Mouse (Mus musculus) intestine, postnatal 0 days (tissue): ENCODE measurements around the gene Ovol3. TPM values are rescaled to one million over a fixed set of nuclear protein-coding genes. Genes with fewer than 3 reads are reported as not detected.

ENCODE experiments used
- ATAC-seq: fragments of 200-750 bp; cut with Nextera tagmentation; 2 replicates; pipeline ENCODE4 v1.8.0; 2017; ENCODE audit warnings: mild to moderate bottlenecking, moderate TSS enrichment, moderate library complexity
- H3K27ac ChIP-seq: fragments of 300-500 bp; sonication (generic); 2 replicates; pipeline ENCODE4 v1.5.1; 2014; ENCODE audit warnings: mild to moderate bottlenecking, low read depth, low read length, moderate library complexity
- H3K27me3 ChIP-seq: fragments of 300-500 bp; sonication (generic); replicated peaks from 2 replicates; pipeline ENCODE4 v1.6.1; 2014; ENCODE audit warnings: low read length, mixed read lengths; ENCODE audit not compliant: control insufficient read depth, insufficient read depth
- H3K36me3 ChIP-seq: fragments of 300-500 bp; sonication (generic); 2 replicates; pipeline ENCODE4 v1.6.1; 2014; ENCODE audit warnings: mild to moderate bottlenecking, moderate library complexity; ENCODE audit not compliant: control insufficient read depth, insufficient read depth
- H3K4me1 ChIP-seq: fragments of 300-500 bp; sonication (generic); replicated peaks from 2 replicates; pipeline ENCODE4 v1.6.1; 2014; ENCODE audit warnings: antibody characterized with exemption, low read length, mixed read lengths; ENCODE audit not compliant: control insufficient read depth, insufficient read depth
- H3K4me2 ChIP-seq: fragments of 300-500 bp; sonication (generic); replicated peaks from 2 replicates; pipeline ENCODE4 v1.6.1; 2014; ENCODE audit warnings: low read depth, mild to moderate bottlenecking, moderate library complexity
- H3K4me3 ChIP-seq: fragments of 300-500 bp; sonication (generic); 2 replicates; pipeline ENCODE4 v1.5.1; 2014; ENCODE audit warnings: low read depth, low read length
- H3K9ac ChIP-seq: fragments of 300-500 bp; sonication (generic); 2 replicates; pipeline ENCODE4 v1.6.1; 2014; ENCODE audit warnings: mild to moderate bottlenecking, low read depth, low read length
- H3K9me3 ChIP-seq: fragments of 300-500 bp; sonication (generic); 2 replicates; pipeline ENCODE4 v1.6.1; 2016; ENCODE audit warnings: mixed run types; ENCODE audit not compliant: control insufficient read depth
- CTCF ChIP-seq: sonication (generic); IDR thresholded peaks from 2 replicates; pipeline ENCODE4 v1.5.1; 2016; ENCODE audit warnings: low read depth, mild to moderate bottlenecking, control low read depth, antibody characterized with exemption, moderate library complexity
- WGBS: fragments of 180-500 bp; shearing (Covaris S2); extraction: QIAGEN DNeasy Blood & Tissue Kit; methylation state at CpG from one replicate; pipeline ENCODE4 v1.1.7; 2014; 5-methylcytosine and 5-hydroxymethylcytosine counted together
- polyA plus RNA-seq: library from polyadenylated mRNA; unstranded; fragments of >200 nt; fragmentation: Nextera tagmentation; extraction: Ambion mirVana; gene quantifications from 2 replicates; pipeline ENCODE4 v1.2.1, GENCODE M21; 2015

Gene Ovol3
- polyA plus RNA-seq, 1 experiment from 2014 or later: not detected

- Histone ChIP-seq H3K4me2 (peak within 1 kb of the TSS; percentile 83), H3K27ac (peak within 1 kb of the TSS; percentile 92), H3K4me3 (peak within 1 kb of the TSS; percentile 72), H3K36me3 (peaks cover 27% of the 10 kb centered on the region), H3K9me3 (no peaks in the 10 kb centered on the region), H3K9ac (peak within 1 kb of the TSS; percentile 64), H3K27me3 (no peaks in the 10 kb centered on the region), H3K4me1 (no peaks in the 10 kb centered on the region; the same call in 1 of the 2 replicates)
- no peak for TF ChIP-seq CTCF
- under 1% methylated on average over 67 of the region's 67 CpGs for WGBS
- ATAC-seq: peak; percentile 95
These were observed 3.7 kb downstream of the Ovol3 start, which contains the start of the genes Polr2i and Tbcb for GRCm38 (mm10) chr7:30231669-30232454. Gene Polr2i, plus strand, starts transcription at chr7:30231948. Gene Tbcb, minus strand, starts transcription at chr7:30232272.

DNA sequence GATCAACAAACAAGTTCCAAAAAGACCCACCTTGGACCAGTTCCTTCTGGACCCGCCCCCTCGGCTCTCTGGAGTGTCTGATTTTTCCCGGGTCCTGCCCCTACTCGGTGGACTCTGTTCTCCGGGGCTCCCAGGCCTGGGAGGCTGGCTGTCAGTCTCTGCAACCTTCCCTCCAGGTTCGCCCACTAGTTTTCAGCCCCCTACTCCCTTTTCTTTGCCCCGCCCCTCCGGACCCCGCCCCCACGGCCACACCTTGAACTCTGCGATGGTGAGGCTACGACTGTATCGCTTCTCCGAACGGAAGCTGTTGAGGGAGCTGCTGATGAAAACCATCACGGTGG lies 4.2 kb downstream of the Ovol3 start:
- Histone ChIP-seq H3K27ac (peak overlapping the region; percentile 92; the same call in 1 of the 2 replicates), H3K27me3 (no peaks in the 10 kb centered on the region), H3K9me3 (no peaks in the 10 kb centered on the region), H3K9ac (peak overlapping the region; percentile 64), H3K4me1 (no peaks in the 10 kb centered on the region; the same call in 1 of the 2 replicates), H3K36me3 (peaks cover 33% of the 10 kb centered on the region), H3K4me3 (peak overlapping the region; percentile 72), H3K4me2 (peak overlapping the region; percentile 83)
- ATAC-seq: 0 out of 2 replicates have a peak, but pooled peaks have one; percentile 2
- WGBS: under 1% methylated on average over 16 of the region's 16 CpGs
- TF ChIP-seq CTCF: no peak

DNA sequence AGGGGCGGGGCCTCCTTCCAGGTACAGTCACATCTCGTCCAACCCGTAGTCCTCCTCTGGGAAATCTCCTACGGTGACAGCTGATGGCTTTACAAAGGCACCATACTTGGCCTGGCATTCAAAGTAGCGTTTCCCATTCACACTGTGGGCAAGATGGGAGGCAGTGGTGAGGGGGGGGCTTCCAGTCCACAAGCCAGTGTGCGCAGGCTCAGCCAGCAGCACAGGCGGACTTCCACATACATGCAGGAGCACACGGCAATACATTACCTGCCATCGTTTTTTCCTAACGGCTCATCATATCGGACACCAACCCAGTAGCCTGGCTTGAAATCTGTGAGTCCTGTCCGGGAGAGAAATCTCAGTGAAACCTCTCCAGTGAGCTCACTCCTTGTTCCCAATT lies 11.3 kb downstream of the Ovol3 start:
- no peak for TF ChIP-seq CTCF
- WGBS: 96% methylated on average over 12 of the region's 12 CpGs
- H3K9me3 ChIP-seq: no peaks in the 10 kb centered on the region
- no peak overlapping the region for H3K4me3 ChIP-seq
- no peak for ATAC-seq
- peaks cover 45% of the 10 kb centered on the region for H3K36me3 ChIP-seq
- no peak overlapping the region for H3K9ac ChIP-seq
- no peak overlapping the region for H3K27ac ChIP-seq
- no peak overlapping the region for H3K4me2 ChIP-seq
- H3K4me1 ChIP-seq: 0 out of 2 replicates have a peak, but pooled peaks cover 6% of the 10 kb centered on the region
- no peaks in the 10 kb centered on the region for H3K27me3 ChIP-seq

GRCm38 (mm10) chr7:30222205-30222604 lies 13.3 kb downstream of the Ovol3 start:
- Histone ChIP-seq H3K9me3 (no peaks in the 10 kb centered on the region), H3K4me2 (no peak overlapping the region), H3K4me1 (0 out of 2 replicates have a peak, but pooled peaks cover 6% of the 10 kb centered on the region), H3K9ac (no peak overlapping the region), H3K4me3 (no peak overlapping the region), H3K27me3 (no peaks in the 10 kb centered on the region), H3K36me3 (peaks cover 34% of the 10 kb centered on the region), H3K27ac (no peak overlapping the region)
- no peak for ATAC-seq
- TF ChIP-seq CTCF: no peak
- 90% methylated on average over 5 of the region's 5 CpGs for WGBS

DNA sequence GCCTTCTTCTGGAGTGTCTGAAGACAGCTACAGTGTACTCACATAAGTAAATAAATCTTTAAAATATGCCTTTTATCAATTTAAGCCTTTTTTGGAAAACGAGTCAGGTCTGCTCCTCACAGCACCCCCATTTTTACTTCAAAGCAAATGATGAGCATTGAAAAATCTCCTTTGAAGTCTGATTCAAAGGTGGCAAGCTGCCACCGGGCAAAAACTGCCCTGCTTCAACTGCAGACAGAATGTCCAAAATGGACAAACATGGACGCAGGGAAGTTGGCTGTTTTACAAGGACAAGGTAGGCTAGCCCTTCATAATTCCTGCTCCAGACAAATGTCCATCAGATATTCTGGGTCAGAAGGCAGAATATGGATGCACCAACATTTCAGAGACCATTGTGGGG lies 14.1 kb downstream of the Ovol3 start:
- Histone ChIP-seq H3K27me3 (no peaks in the 10 kb centered on the region), H3K4me2 (no peak overlapping the region), H3K27ac (no peak overlapping the region), H3K9ac (no peak overlapping the region), H3K4me1 (0 out of 2 replicates have a peak, but pooled peaks cover 6% of the 10 kb centered on the region), H3K9me3 (no peaks in the 10 kb centered on the region), H3K36me3 (peaks cover 27% of the 10 kb centered on the region), H3K4me3 (no peak overlapping the region)
- no peak for ATAC-seq
- TF ChIP-seq CTCF: no peak
- 83% methylated on average over 3 of the region's 3 CpGs for WGBS

- TF ChIP-seq CTCF: no peak
- Histone ChIP-seq H3K27ac (peak overlapping the region; percentile 70), H3K36me3 (peaks cover 13% of the 10 kb centered on the region), H3K4me2 (peak overlapping the region; percentile 94), H3K27me3 (no peaks in the 10 kb centered on the region), H3K4me1 (0 out of 2 replicates have a peak, but pooled peaks cover 6% of the 10 kb centered on the region), H3K9ac (peak overlapping the region; percentile 50), H3K4me3 (peak overlapping the region; percentile 50), H3K9me3 (no peaks in the 10 kb centered on the region)
- WGBS: 13% methylated on average over 11 of the region's 11 CpGs
- peak; percentile 79 for ATAC-seq
These were observed 15.5 kb downstream of the Ovol3 start for GRCm38 (mm10) chr7:30220008-30220356.
